Mouse (Mus musculus) heart, postnatal 0 days (tissue): ENCODE measurements at regions not wholly inside any gene's neighbourhood (a gene's known extent, or its start where the extent isn't known, plus 50 kb on each side); places are given as distances from the start of the nearest gene placed in this dataset.

Experiments
- ATAC-seq: fragments of 200-750 bp; cut with Nextera tagmentation; 2 replicates; pipeline ENCODE4 v1.8.0; 2017; ENCODE audit warnings: low read depth, moderate number of reproducible peaks, moderate library complexity; ENCODE audit not compliant: insufficient read depth
- DNase-seq: peaks from one replicate; pipeline ENCODE4 v3.0.0-alpha.2; 2016; ENCODE audit warnings: low spot score
- H3K27ac ChIP-seq: fragments of 300-500 bp; sonication (generic); 2 replicates; pipeline ENCODE4 v1.5.1; 2014; ENCODE audit warnings: low read depth, mild to moderate bottlenecking
- H3K27me3 ChIP-seq: fragments of 300-500 bp; sonication (generic); 2 replicates; pipeline ENCODE4 v1.6.1; 2014; ENCODE audit warnings: low read length, mixed read lengths; ENCODE audit not compliant: control insufficient read depth, insufficient read depth
- H3K36me3 ChIP-seq: fragments of 300-500 bp; sonication (generic); replicated peaks from 2 replicates; pipeline ENCODE4 v1.6.1; 2014; ENCODE audit warnings: low read length, mixed read lengths; ENCODE audit not compliant: control insufficient read depth, insufficient read depth
- H3K4me1 ChIP-seq: fragments of 300-500 bp; sonication (generic); 2 replicates; pipeline ENCODE4 v1.6.1; 2014; ENCODE audit warnings: antibody characterized with exemption; ENCODE audit not compliant: control insufficient read depth, insufficient read depth
- H3K4me2 ChIP-seq: fragments of 300-500 bp; sonication (generic); 2 replicates; pipeline ENCODE4 v1.6.1; 2014; ENCODE audit warnings: low read depth, mild to moderate bottlenecking, low read length, moderate library complexity
- H3K4me3 ChIP-seq: fragments of 300-500 bp; sonication (generic); 2 replicates; pipeline ENCODE4 v1.5.1; 2014; ENCODE audit warnings: low read depth, low read length
- H3K9ac ChIP-seq: fragments of 300-500 bp; sonication (generic); replicated peaks from 2 replicates; pipeline ENCODE4 v1.6.1; 2014; ENCODE audit warnings: low read depth, low read length, mixed read lengths
- H3K9me3 ChIP-seq: fragments of 300-500 bp; sonication (generic); replicated peaks from 2 replicates; pipeline ENCODE4 v1.6.1; 2016; ENCODE audit warnings: low read length; ENCODE audit not compliant: control insufficient read depth
- CTCF ChIP-seq: IDR thresholded peaks from 2 replicates; pipeline ENCODE4 v1.5.1; 2016; ENCODE audit warnings: antibody characterized with exemption, control low read depth, low read depth
- EP300 ChIP-seq: IDR thresholded peaks from 2 replicates; pipeline ENCODE4 v1.6.1; 2016; ENCODE audit warnings: antibody characterized with exemption, low read depth
- whole genome bisulfite sequencing: fragments of 180-500 bp; shearing (Covaris S2); extraction: QIAGEN DNeasy Blood & Tissue Kit; methylation state at CpG from one replicate; pipeline ENCODE4 v1.1.7; 2014; 5-methylcytosine and 5-hydroxymethylcytosine counted together

DNA sequence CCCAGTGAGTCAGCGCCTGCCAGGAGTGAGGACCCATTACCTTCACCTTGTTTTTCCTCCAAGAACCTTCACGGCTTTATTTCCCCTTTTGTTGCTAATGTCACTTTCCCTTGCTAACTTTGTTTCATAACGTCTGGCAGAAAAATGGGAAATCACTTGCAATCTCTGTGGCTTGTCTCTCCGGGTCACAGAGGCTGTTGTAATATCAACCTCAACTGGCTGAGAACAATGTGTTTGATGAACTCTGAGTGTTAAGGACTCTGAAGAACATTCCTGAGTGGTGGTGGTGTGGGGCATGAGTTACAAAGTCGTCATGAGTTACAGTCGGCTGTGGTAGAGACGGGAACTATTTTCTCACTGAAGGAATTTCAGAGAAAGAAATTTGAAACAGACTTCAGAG is 53.2 kb upstream of the Rgs5 start:
- no peak overlapping the region for H3K27ac ChIP-seq
- no peak for TF ChIP-seq CTCF
- no peak for TF ChIP-seq EP300
- H3K4me1 ChIP-seq, result no peaks in the 10 kb centered on the region
- DNase-seq (no peak), ATAC-seq (no peak)
- H3K9me3 ChIP-seq, result no peaks in the 10 kb centered on the region
- no peaks in the 10 kb centered on the region for H3K27me3 ChIP-seq
- WGBS, result 65% methylated on average over 7 of the region's 7 CpGs
- no peak overlapping the region for H3K4me3 ChIP-seq
- H3K4me2 ChIP-seq, result no peak overlapping the region
- H3K36me3 ChIP-seq, result no peaks in the 10 kb centered on the region
- no peak overlapping the region for H3K9ac ChIP-seq

DNA sequence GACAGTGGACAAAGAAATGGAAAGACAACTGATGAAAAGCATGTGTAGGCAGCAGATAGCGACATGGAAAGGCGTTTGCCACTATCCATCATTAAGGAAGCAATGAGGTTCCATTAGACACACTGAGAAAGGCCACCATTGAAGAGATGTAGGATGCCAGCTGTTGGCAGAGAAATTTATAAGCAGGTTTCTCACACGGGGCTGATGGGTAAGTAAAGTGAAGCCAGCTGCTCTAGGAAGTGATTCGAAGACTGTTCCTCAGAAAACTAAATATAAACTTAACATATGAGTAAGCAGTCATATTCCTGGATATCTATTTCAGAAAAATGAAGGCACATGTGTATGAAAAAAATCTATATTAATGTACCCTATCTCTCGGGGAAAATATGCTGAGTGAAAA is 60.8 kb upstream of the Rgs5 start:
- Histone ChIP-seq H3K4me1 (no peaks in the 10 kb centered on the region), H3K27me3 (no peaks in the 10 kb centered on the region), H3K27ac (no peak overlapping the region), H3K4me3 (no peak overlapping the region), H3K36me3 (no peaks in the 10 kb centered on the region), H3K4me2 (no peak overlapping the region), H3K9ac (no peak overlapping the region), H3K9me3 (no peaks in the 10 kb centered on the region)
- ATAC-seq (no peak), DNase-seq (no peak)
- no peak for TF ChIP-seq CTCF
- TF ChIP-seq EP300, result no peak
- 62% methylated on average over 5 of the region's 5 CpGs for WGBS

DNA sequence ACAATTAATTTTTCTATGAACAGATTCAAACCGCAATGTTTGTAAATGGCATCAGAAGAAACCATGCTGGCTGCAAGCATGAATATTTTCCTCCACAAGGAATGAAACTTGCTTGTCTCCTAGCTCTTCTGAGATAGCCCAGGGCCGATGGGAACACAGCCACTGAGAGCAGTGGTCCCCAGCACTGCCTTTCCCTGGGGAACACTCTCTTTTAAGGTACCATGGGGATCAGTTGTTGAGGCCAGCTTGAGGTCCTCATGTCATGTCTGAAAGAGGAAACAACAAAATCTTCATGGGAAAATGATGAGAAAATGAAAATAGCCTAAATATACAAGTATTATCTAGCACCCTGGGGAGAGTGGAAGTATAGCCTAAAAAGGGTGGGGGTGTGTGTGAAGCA is 55.1 kb upstream of the Nuf2 start:
- H3K4me2 ChIP-seq, result no peak overlapping the region
- no peaks in the 10 kb centered on the region for H3K27me3 ChIP-seq
- ATAC-seq, result 0 out of 2 replicates have a peak, but pooled peaks have one; percentile 41
- no peaks in the 10 kb centered on the region for H3K36me3 ChIP-seq
- DNase-seq, result no peak
- WGBS, result 62% methylated on average over 2 of the region's 2 CpGs
- H3K4me3 ChIP-seq, result no peak overlapping the region
- no peak overlapping the region for H3K27ac ChIP-seq
- no peak overlapping the region for H3K9ac ChIP-seq
- H3K9me3 ChIP-seq, result no peaks in the 10 kb centered on the region
- TF ChIP-seq EP300 (no peak), CTCF (no peak)
- no peaks in the 10 kb centered on the region for H3K4me1 ChIP-seq

- H3K36me3 ChIP-seq, result no peaks in the 10 kb centered on the region
- H3K27me3 ChIP-seq, result no peaks in the 10 kb centered on the region
Observed at GRCm38 (mm10) chr1:169582405-169582804, 51.1 kb upstream of the Nuf2 start.

More at GRCm38 (mm10) chr1:169582405-169582804, 51.1 kb upstream of the Nuf2 start:
- Histone ChIP-seq H3K9me3 (no peaks in the 10 kb centered on the region), H3K4me2 (no peak overlapping the region), H3K4me3 (no peak overlapping the region), H3K9ac (no peak overlapping the region), H3K27ac (no peak overlapping the region), H3K4me1 (no peaks in the 10 kb centered on the region)
- WGBS, result 68% methylated on average over 1 of the region's 1 CpGs
- ATAC-seq (no peak), DNase-seq (no peak)
- TF ChIP-seq EP300, result no peak
- no peak for TF ChIP-seq CTCF
